Mouse (Mus musculus) WW6 (cell line): ENCODE data around the gene Otos.

Experiments used
- DNase-seq: peaks from one replicate; pipeline ENCODE4 v3.0.0-alpha.2; 2013; ENCODE audit warnings: low read depth, low spot score

The Otos gene

GRCm38 (mm10) chr1:92611008-92611407, 37.6 kb downstream of the Otos start:
- DNase-seq: peak; percentile 14

GRCm38 (mm10) chr1:92607711-92608110, 40.9 kb downstream of the Otos start:
- no peak for DNase-seq

- no peak for DNase-seq
These were observed 43.2 kb downstream of the Otos start, which contains the start of gene Olfr1410 for GRCm38 (mm10) chr1:92605482-92605881. TSS of gene Olfr1410 (plus strand) at chr1:92605782.

GRCm38 (mm10) chr1:92596019-92596418, 52.6 kb downstream of the Otos start:
- DNase-seq: no peak
